Mouse (Mus musculus) MEL (cell line): Measurements from ENCODE around the gene Unc13d. TPM values are rescaled to one million over a fixed set of nuclear protein-coding genes. Genes with fewer than 3 reads are reported as not detected.

Experiments
- DNase-seq: peaks from one replicate; pipeline ENCODE4 v3.0.0; 2011; ENCODE audit warnings: low read depth, low spot score
- H3K27ac ChIP-seq: 2 replicates; pipeline ENCODE4 v1.5.1; 2012; ENCODE audit warnings: low read depth, mild to moderate bottlenecking, control low read depth, low read length, moderate library complexity; ENCODE audit not compliant: control insufficient read depth
- H3K27me3 ChIP-seq, 2 experiments: fragments of 150-350 bp in 1 of 2; sonication (generic) in 1 of 2; 2 replicates each; pipeline ENCODE4 v1.6.1; 2012; ENCODE audit warnings: low read length in 2 of 2, mild to moderate bottlenecking in 2 of 2, improper control_type of control experiment in 1 of 2, moderate library complexity in 1 of 2; ENCODE audit not compliant: insufficient read depth in 2 of 2, control insufficient read depth in 1 of 2
- H3K36me3 ChIP-seq, 2 experiments: 2 replicates each; pipeline ENCODE4 v1.6.1; 2012 to 2014; ENCODE audit warnings: low read length in 2 of 2, improper control_type of control experiment in 1 of 2, inconsistent platforms in 1 of 2, mild to moderate bottlenecking in 1 of 2; ENCODE audit not compliant: insufficient read depth in 2 of 2, control insufficient read depth in 1 of 2
- H3K4me1 ChIP-seq, 2 experiments: fragments of 150-350 bp in 1 of 2; sonication (generic) in 1 of 2; 2 replicates each; pipeline ENCODE4 v1.6.1; 2012; ENCODE audit warnings: low read length in 2 of 2, improper control_type of control experiment in 1 of 2, mild to moderate bottlenecking in 1 of 2; ENCODE audit not compliant: insufficient read depth in 2 of 2, control insufficient read depth in 1 of 2
- H3K4me3 ChIP-seq, 2 experiments: fragments of 150-350 bp in 1 of 2; sonication (generic) in 1 of 2; 2 replicates each; pipeline ENCODE4 v1.5.1; 2012; ENCODE audit warnings: low read depth in 2 of 2, low read length in 2 of 2, mild to moderate bottlenecking in 2 of 2, moderate library complexity in 2 of 2, control low read depth in 1 of 2, improper control_type of control experiment in 1 of 2; ENCODE audit not compliant: control insufficient read depth in 1 of 2, insufficient read depth in 1 of 2
- H3K79me2 ChIP-seq: 2 replicates; pipeline ENCODE4 v1.6.1; 2012; ENCODE audit warnings: mild to moderate bottlenecking, low read length, moderate library complexity; ENCODE audit not compliant: control insufficient read depth, poor library complexity, insufficient read depth
- H3K9ac ChIP-seq: 2 replicates; pipeline ENCODE4 v1.6.1; 2012; ENCODE audit warnings: low read depth, mild to moderate bottlenecking, control low read depth, low read length, moderate library complexity; ENCODE audit not compliant: control insufficient read depth, poor library complexity, severe bottlenecking
- H3K9me3 ChIP-seq: fragments of 150-350 bp; sonication (generic); replicated peaks from 2 replicates; pipeline ENCODE4 v1.6.1; 2012; ENCODE audit warnings: mild to moderate bottlenecking, low read length, improper control_type of control experiment, moderate library complexity; ENCODE audit not compliant: insufficient read depth
- CHD1 ChIP-seq: IDR thresholded peaks from 2 replicates; pipeline ENCODE4 v1.6.1; 2012; ENCODE audit warnings: low read depth, mild to moderate bottlenecking, inconsistent platforms, low read length, improper control_type of control experiment
- CTCF ChIP-seq, 3 experiments: IDR thresholded peaks in 2 of 3; conservative IDR thresholded peaks in 1 of 3; 2 replicates each; pipeline ENCODE4 v1.5.1; 2011 to 2012; ENCODE audit warnings: low read length in 3 of 3, low read depth in 2 of 3, mild to moderate bottlenecking in 2 of 3, improper control_type of control experiment in 1 of 3, inconsistent platforms in 1 of 3, mixed read lengths in 1 of 3, moderate library complexity in 1 of 3; ENCODE audit not compliant: control insufficient read depth in 1 of 3, insufficient read depth in 1 of 3, poor library complexity in 1 of 3, severe bottlenecking in 1 of 3
- E2F4 ChIP-seq: IDR thresholded peaks from 2 replicates; pipeline ENCODE4 v1.6.1; 2011; ENCODE audit warnings: low read depth, low read length, improper control_type of control experiment, borderline replicate concordance
- ELF1 ChIP-seq: IDR thresholded peaks from 2 replicates; pipeline ENCODE4 v1.6.1; 2014; ENCODE audit warnings: low read depth, mild to moderate bottlenecking, inconsistent platforms, low read length, improper control_type of control experiment, moderate library complexity
- EP300 ChIP-seq, 2 experiments: IDR thresholded peaks; 2 replicates each; pipeline ENCODE4 v1.6.1; 2011; ENCODE audit warnings: improper control_type of control experiment in 2 of 2, low read length in 2 of 2, low read depth in 1 of 2, mild to moderate bottlenecking in 1 of 2
- ETS1 ChIP-seq: IDR thresholded peaks from 2 replicates; pipeline ENCODE4 v1.6.1; 2012; ENCODE audit warnings: low read depth, mild to moderate bottlenecking, inconsistent platforms, low read length, improper control_type of control experiment, moderate library complexity
- GABPA ChIP-seq: IDR thresholded peaks from 2 replicates; pipeline ENCODE4 v1.6.1; 2012; ENCODE audit warnings: low read depth, mild to moderate bottlenecking, inconsistent platforms, low read length, improper control_type of control experiment, moderate library complexity
- GATA1 ChIP-seq: IDR thresholded peaks from 2 replicates; pipeline ENCODE4 v1.6.1; 2011; ENCODE audit warnings: low read depth, low read length, improper control_type of control experiment
- MAFK ChIP-seq: IDR thresholded peaks from 2 replicates; pipeline ENCODE4 v1.6.1; 2011; ENCODE audit warnings: low read depth, mild to moderate bottlenecking, low read length, improper control_type of control experiment, borderline replicate concordance
- MEF2A ChIP-seq: IDR thresholded peaks from 2 replicates; pipeline ENCODE4 v1.6.1; 2014; ENCODE audit warnings: low read depth, mild to moderate bottlenecking, inconsistent platforms, low read length, improper control_type of control experiment; ENCODE audit not compliant: poor library complexity, insufficient replicate concordance, severe bottlenecking; ENCODE audit errors: extremely low read depth
- MYB ChIP-seq: IDR thresholded peaks from 2 replicates; pipeline ENCODE4 v1.6.1; 2011; ENCODE audit warnings: mild to moderate bottlenecking, low read depth, low read length, improper control_type of control experiment
- MYC ChIP-seq: IDR thresholded peaks from 2 replicates; pipeline ENCODE4 v1.6.1; 2011; ENCODE audit warnings: low read depth, mild to moderate bottlenecking, low read length, improper control_type of control experiment, moderate library complexity
- NRF1 ChIP-seq: IDR thresholded peaks from 2 replicates; pipeline ENCODE4 v1.6.1; 2014; ENCODE audit warnings: low read depth, mild to moderate bottlenecking, inconsistent platforms, low read length, improper control_type of control experiment, moderate library complexity; ENCODE audit not compliant: poor library complexity, insufficient read depth, severe bottlenecking
- POLR2A ChIP-seq, 2 experiments: IDR thresholded peaks; 2 replicates each; pipeline ENCODE4 v1.6.1; 2011 to 2012; ENCODE audit warnings: low read length in 2 of 2, mild to moderate bottlenecking in 2 of 2, control low read depth in 1 of 2, improper control_type of control experiment in 1 of 2, low read depth in 1 of 2, moderate library complexity in 1 of 2; ENCODE audit not compliant: control insufficient read depth in 1 of 2, insufficient read depth in 1 of 2, poor library complexity in 1 of 2
- POLR2AphosphoS2 ChIP-seq: IDR thresholded peaks from 2 replicates; pipeline ENCODE4 v1.6.1; 2011; ENCODE audit warnings: low read length, improper control_type of control experiment
- SIN3A ChIP-seq: IDR thresholded peaks from 2 replicates; pipeline ENCODE4 v1.6.1; 2012; ENCODE audit warnings: low read length, improper control_type of control experiment, inconsistent platforms
- TBP ChIP-seq: IDR thresholded peaks from 2 replicates; pipeline ENCODE4 v1.8.0; 2011; ENCODE audit warnings: low read depth, low read length, improper control_type of control experiment
- TCF12 ChIP-seq: IDR thresholded peaks from 2 replicates; pipeline ENCODE4 v1.6.1; 2014; ENCODE audit warnings: low read depth, mild to moderate bottlenecking, inconsistent platforms, low read length, improper control_type of control experiment, moderate library complexity
- UBTF ChIP-seq: IDR thresholded peaks from 2 replicates; pipeline ENCODE4 v1.6.1; 2012; ENCODE audit warnings: low read depth, mild to moderate bottlenecking, inconsistent platforms, low read length, improper control_type of control experiment, moderate library complexity, borderline replicate concordance; ENCODE audit not compliant: insufficient read depth
- USF2 ChIP-seq, 2 experiments: IDR thresholded peaks; 2 replicates each; pipeline ENCODE4 v1.6.1; 2011 to 2012; ENCODE audit warnings: improper control_type of control experiment in 2 of 2, low read length in 2 of 2, borderline replicate concordance in 1 of 2, inconsistent platforms in 1 of 2, low read depth in 1 of 2, mild to moderate bottlenecking in 1 of 2; ENCODE audit not compliant: insufficient read depth in 1 of 2
- ZC3H11A ChIP-seq: IDR thresholded peaks from 2 replicates; pipeline ENCODE4 v1.6.1; 2012; ENCODE audit warnings: low read depth, mild to moderate bottlenecking, inconsistent platforms, low read length, improper control_type of control experiment
- ZKSCAN1 ChIP-seq: IDR thresholded peaks from 2 replicates; pipeline ENCODE4 v1.6.1; 2012; ENCODE audit warnings: low read depth, mild to moderate bottlenecking, inconsistent platforms, low read length, improper control_type of control experiment, moderate library complexity
- ZMIZ1 ChIP-seq: IDR thresholded peaks from 2 replicates; pipeline ENCODE4 v1.6.1; 2012; ENCODE audit warnings: low read depth, mild to moderate bottlenecking, inconsistent platforms, low read length, improper control_type of control experiment, moderate library complexity
- ZNF384 ChIP-seq: IDR thresholded peaks from 2 replicates; pipeline ENCODE4 v1.6.1; 2012; ENCODE audit warnings: low read depth, mild to moderate bottlenecking, inconsistent platforms, low read length, improper control_type of control experiment
- polyA plus RNA-seq, 2 experiments: library from polyadenylated mRNA; stranded (reverse) in 1 of 2; unstranded in 1 of 2; fragments of >175 nt in 1 of 2; fragments of >200 nt in 1 of 2; gene quantifications; 2 replicates each; pipeline versions ENCODE4 v1.2.1 to v1.2.4; 2012; ENCODE audit warnings: low replicate concordance in 2 of 2, low read depth in 1 of 2; ENCODE audit not compliant: insufficient read length in 2 of 2, insufficient read depth in 1 of 2, missing spikeins in 1 of 2
- total RNA-seq: library from RNA; depleted of rRNA; stranded (reverse); fragments of 300-350 nt; gene quantifications from 2 replicates; pipeline ENCODE4 v1.2.3, GENCODE M21; 2012

The Unc13d gene
- total and polyA plus RNA-seq, 3 experiments = 115 to 146 TPM; not detected in 1

DNA sequence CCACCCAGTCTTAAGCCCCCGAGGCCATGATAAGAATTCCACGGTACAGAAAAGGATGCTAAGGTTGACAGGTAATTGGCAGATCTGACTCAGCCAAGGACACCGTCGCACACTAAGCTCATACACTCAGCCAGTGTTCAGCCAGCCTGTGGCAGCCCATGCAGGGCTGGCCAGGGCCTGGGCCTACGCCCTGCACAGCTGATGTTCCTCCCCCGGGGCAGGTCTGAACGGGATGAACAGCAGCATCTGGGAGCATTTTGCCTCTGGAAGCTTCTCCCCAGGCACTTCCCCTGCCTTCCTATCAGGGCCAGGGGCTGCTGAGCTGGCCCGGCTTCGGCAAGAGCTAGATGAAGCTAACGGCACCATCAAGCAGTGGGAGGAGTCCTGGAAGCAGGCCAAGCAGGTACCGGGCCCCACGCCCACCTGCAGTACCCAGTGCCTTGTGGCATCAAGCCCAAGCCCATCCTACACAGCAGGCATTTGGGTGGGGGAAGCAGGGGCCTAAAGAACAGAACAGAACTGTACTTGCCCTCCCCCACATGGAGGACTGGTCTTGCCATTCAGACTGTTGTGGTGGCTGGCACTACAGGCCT, 19.6 kb downstream of the Unc13d start:
- TF ChIP-seq MYB = no peak
- TF ChIP-seq ETS1 = 0 out of 2 replicates have a peak, but pooled peaks have one; percentile 32
- TF ChIP-seq ZKSCAN1 = no peak
- TF ChIP-seq MYC = no peak
- 0 out of 2 replicates have a peak, but pooled peaks have one; percentile 50 for TF ChIP-seq UBTF
- no peak for TF ChIP-seq POLR2A (IDR thresholded peaks at IDR 0.05; ENCODE audit: control insufficient read depth in 1 of 2, insufficient read depth in 1 of 2, low read depth in 1 of 2, low read length in 2 of 2, poor library complexity in 1 of 2)
- TF ChIP-seq TCF12 = no peak
- no peak for TF ChIP-seq MEF2A
- TF ChIP-seq POLR2AphosphoS2 = peak; percentile 19; the same call in 1 of the 2 replicates
- TF ChIP-seq EP300 (IDR thresholded peaks at IDR 0.05; ENCODE audit: low read depth in 1 of 2, low read length in 2 of 2) = no peak; a peak in 1 of 4 replicates
- TF ChIP-seq MAFK = no peak
- TF ChIP-seq SIN3A = no peak
- TF ChIP-seq ZNF384 = no peak
- no peak for TF ChIP-seq CTCF (IDR thresholded peaks at IDR 0.05 in 2 of 3, conservative IDR thresholded peaks at IDR 0.05 in 1 of 3; ENCODE audit: control insufficient read depth in 1 of 3, insufficient read depth in 1 of 3, low read depth in 2 of 3, low read length in 3 of 3, poor library complexity in 1 of 3, severe bottlenecking in 1 of 3)
- Histone ChIP-seq H3K4me3 (no peak overlapping the region), H3K4me1 (peaks cover 21 to 43% of the 10 kb centered on the region in 2 experiments), H3K27ac (peak overlapping the region; percentile 75), H3K9ac (peak overlapping the region; percentile 22), H3K9me3 (no peaks in the 10 kb centered on the region), H3K79me2 (no peaks in the 10 kb centered on the region), H3K27me3 (no peaks in the 10 kb centered on the region), H3K36me3 (peaks cover 24 to 34% of the 10 kb centered on the region in 2 experiments)
- DNase-seq = peak; percentile 56

DNA sequence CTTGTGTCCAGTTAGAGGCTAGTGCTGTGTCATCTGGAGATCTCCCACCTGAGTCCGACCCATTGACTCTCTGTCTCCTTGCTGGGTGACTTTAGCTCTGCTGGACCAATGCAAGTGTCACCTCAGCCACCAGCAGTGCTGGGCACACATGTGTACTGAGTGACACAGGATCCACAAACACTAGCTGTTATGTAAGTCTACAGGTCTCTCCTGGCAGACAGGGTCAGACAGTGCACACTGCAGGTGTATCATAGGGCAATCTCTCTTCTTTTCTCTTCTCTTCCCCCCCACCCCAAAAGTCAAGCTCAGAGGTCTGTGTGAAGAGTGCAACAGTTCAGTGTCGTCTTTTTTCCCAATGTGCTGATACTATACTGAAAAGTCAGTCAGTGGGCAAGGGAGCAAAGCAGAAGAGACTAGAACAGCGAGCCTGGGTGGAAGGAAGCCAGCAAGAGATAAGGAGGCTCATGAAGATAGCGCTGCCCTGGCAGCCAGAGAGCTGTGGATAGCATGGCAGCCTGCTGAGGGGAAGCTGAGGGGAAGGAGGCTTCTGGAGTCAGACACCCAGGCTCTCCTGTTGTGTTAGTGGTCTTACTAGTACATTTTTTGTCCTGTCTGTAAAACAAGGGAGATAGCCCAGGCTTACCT, 20.4 kb downstream of the Unc13d start:
- Histone ChIP-seq H3K9ac (peak overlapping the region; percentile 22), H3K79me2 (no peaks in the 10 kb centered on the region), H3K4me3 (no peak overlapping the region), H3K9me3 (no peaks in the 10 kb centered on the region), H3K4me1 (peaks cover 21 to 48% of the 10 kb centered on the region in 2 experiments), H3K27ac (peak overlapping the region; percentile 82), H3K36me3 (peaks cover 26 to 35% of the 10 kb centered on the region in 2 experiments), H3K27me3 (no peaks in the 10 kb centered on the region)
- peak; percentile 94 for DNase-seq
- TF ChIP-seq UBTF (no peak), TBP (peak; percentile 65), TCF12 (peak; percentile 82), USF2 (IDR thresholded peaks at IDR 0.05; ENCODE audit: borderline replicate concordance in 1 of 2, insufficient read depth in 1 of 2, low read depth in 1 of 2, low read length in 2 of 2) (no peak), ZMIZ1 (peak; percentile 49; the same call in 1 of the 2 replicates), POLR2A (IDR thresholded peaks at IDR 0.05; ENCODE audit: control insufficient read depth in 1 of 2, insufficient read depth in 1 of 2, low read depth in 1 of 2, low read length in 2 of 2, poor library complexity in 1 of 2) (no peak), POLR2AphosphoS2 (no peak; the same call in 1 of the 2 replicates), GABPA (no peak; the same call in 1 of the 2 replicates), MYC (peak; percentile 80; the same call in 1 of the 2 replicates), MEF2A (no peak), ELF1 (peak; percentile 51; the same call in 1 of the 2 replicates), EP300 (IDR thresholded peaks at IDR 0.05; ENCODE audit: low read depth in 1 of 2, low read length in 2 of 2) (peak; percentile 87 to 94), CTCF (IDR thresholded peaks at IDR 0.05 in 2 of 3, conservative IDR thresholded peaks at IDR 0.05 in 1 of 3; ENCODE audit: control insufficient read depth in 1 of 3, insufficient read depth in 1 of 3, low read depth in 2 of 3, low read length in 3 of 3, poor library complexity in 1 of 3, severe bottlenecking in 1 of 3) (no peak), GATA1 (peak; percentile 99), MAFK (0 out of 2 replicates have a peak, but pooled peaks have one; percentile 23), NRF1 (no peak), ZC3H11A (no peak), CHD1 (no peak), SIN3A (peak; percentile 85), E2F4 (no peak), ZNF384 (no peak), ZKSCAN1 (no peak)
